Mouse (Mus musculus) lung, adult 10 weeks (tissue): ENCODE data around the gene Higd1b. TPM values are rescaled to one million over a fixed set of nuclear protein-coding genes. Genes with fewer than 3 reads are reported as not detected.

Source experiments
- polyA plus RNA-seq: library from polyadenylated mRNA; stranded (reverse); fragments of 350-450 nt; fragmentation: Illumina TruSeq; extraction: RNeasy Lipid Tissue Mini Kit (QIAGEN cat#74804); gene quantifications from one replicate; pipeline ENCODE4 v1.2.3, GENCODE M21; 2014; ENCODE audit warnings: low read depth, low replicate concordance; ENCODE audit not compliant: insufficient read depth

Gene Higd1b
- 81.5 TPM for polyA plus RNA-seq

DNA sequence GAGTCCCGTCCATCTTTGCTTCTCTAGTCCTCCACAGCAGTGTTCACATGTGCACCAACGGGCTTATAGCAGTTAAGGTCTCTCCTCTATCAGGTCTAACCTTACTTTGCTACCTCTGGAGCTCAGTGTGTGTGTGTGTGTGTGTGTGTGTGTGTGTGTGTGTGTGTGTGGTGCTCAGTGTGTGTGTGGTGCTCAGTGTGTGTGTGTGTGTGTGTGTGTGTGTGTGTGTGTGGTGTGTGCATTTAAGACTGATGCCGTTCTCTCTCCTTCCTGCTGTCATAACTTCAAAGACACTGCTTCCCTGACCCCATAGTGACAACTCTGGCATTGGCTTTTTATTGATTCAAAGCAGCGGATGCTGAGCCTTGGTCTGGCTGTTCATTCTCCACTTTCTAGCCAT lies at the start of gene Higd1b:
Gene Higd1b (plus strand): TSS at position 301 of the 400 bp plus-strand sequence.

DNA sequence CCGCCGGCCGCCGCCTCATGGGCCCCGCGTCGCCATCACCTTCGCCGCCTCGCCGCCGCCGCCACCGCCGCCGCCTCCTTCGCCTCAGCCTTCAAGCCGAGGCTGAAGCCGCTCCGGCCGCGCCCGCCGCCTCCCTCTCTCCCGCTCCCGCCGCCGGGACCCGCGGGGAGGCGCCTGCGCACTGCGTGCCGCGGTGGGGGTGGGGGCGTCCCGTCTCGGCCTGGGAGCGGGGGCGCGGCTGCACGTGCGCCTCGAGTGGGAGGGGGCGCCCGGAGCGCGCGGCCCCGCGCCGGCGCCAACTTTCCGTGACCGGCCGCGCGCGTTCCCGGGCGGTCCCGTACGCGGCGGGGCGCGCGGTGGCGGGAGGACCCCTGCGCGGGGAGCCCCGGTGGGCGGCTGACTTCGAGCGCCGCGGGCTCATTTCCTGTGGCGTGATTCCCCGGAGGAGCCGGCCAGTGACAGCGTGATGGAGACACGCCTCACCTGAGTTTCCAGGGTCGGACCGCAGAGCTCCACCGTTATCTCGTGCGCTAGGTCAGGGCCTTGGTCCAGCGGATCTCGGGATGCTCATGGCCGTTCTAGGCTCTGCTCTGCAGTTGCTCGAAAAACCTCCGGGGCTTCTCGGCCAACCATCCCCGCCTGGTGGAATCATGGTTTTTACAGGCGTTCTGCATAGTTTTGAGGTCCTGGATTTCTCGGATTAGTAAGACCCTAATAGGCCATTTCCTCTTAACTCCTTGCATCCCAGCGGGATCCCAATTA lies 16.4 kb upstream of the Higd1b start, which contains the start of gene Gjc1:
Gene Gjc1 (minus strand): TSS at position 680 of the 762 bp plus-strand sequence.

DNA sequence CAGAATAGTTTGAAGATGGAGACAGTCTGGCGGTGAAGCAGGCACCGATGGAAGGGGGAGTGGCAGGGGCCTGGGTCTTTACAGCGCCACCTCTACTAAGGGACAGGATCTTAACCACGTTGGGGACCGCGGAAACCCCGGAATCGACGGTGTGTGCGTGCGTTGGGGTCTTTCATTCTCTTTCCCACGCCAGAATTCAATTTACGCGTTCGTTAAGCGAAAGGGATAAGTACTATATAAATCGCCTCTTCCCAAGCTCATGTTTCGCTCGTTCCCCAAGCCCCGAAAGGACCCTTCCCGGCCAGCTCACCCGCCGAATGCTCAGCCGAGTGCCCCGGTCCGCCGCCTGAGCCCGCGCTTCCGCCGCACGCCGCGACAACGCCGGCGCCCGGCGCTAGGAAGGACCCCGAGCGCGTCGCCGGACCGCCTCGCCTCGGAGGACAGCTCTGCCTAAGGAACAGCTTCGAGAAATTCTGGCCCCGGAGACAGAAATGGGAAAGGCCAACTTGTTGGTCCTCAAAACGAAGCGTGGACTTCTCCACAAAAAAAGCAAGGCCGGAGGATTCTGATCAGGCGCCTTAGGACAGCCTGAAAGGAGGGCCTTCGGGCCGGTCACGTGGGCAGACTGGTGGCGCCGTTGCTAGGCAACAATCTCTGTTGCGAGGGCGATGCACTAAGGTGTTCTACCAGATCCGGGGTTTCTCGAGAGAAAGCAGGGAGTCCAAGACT lies 45.1 kb downstream of the Higd1b start, which contains the start of the genes Eftud2 and Ccdc103:
Gene Eftud2 (minus strand): TSS at position 401 of the 729 bp plus-strand sequence.
Gene Ccdc103 (plus strand): TSS at position 620 of the 729 bp plus-strand sequence.

DNA sequence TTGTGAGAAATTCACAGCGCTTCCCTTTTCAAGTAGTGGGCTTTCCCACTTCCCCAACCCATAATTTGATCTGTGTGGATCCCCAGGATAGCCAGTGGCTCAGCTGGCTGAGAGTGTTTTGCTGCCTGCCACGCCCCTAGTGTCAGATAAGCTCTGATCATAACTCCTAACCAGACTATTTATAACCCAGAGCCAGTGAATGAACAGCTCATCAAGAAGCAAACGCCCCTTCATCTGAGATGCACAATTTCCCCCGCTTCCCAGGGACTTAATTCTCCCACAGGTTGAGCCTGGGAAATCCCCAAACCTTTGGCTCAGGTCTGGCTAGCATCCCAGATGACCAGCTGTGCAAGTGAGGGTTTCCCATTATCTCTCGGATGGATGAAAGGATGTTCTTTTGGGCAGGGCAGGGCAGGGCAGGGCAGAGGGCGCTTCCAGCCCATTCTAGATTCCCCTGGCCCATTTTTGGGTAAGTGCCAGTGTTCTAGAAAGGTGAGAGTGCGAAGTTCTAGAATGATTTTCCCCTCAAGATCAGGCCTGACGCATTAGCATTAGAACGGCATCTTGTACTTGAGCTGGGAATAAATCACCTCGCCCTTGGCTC lies 49.1 kb downstream of the Higd1b start, which contains the start of gene Fam187a:
Gene Fam187a (plus strand): TSS at position 554 of the 604 bp plus-strand sequence.

Other genes with a start within 250 kb of the Higd1b start
- gene Fzd2, start 231.5 kb upstream of the Higd1b start, polyA plus RNA-seq = 8.9 TPM
- gene Meioc, start 172.1 kb upstream of the Higd1b start, polyA plus RNA-seq = not detected
- 14.4 TPM for gene Ccdc43, start 138.1 kb upstream of the Higd1b start, polyA plus RNA-seq
- gene Adam11, start 74.4 kb upstream of the Higd1b start, polyA plus RNA-seq = 0.74 TPM
- gene Gjc1, start 16.1 kb upstream of the Higd1b start, polyA plus RNA-seq = 14.6 TPM
- gene Eftud2, start 45.1 kb downstream of the Higd1b start, polyA plus RNA-seq = 33.4 TPM
- 2.9 TPM for gene Ccdc103, start 45.4 kb downstream of the Higd1b start, polyA plus RNA-seq
- not detected for gene Fam187a, start 49.3 kb downstream of the Higd1b start, polyA plus RNA-seq
- 0.09 TPM for gene Gfap, start 65.1 kb downstream of the Higd1b start, polyA plus RNA-seq
- not detected for gene Kif18b, start 89.3 kb downstream of the Higd1b start, polyA plus RNA-seq
- 0.15 TPM for gene C1ql1, start 110.8 kb downstream of the Higd1b start, polyA plus RNA-seq
- gene Nmt1, start 192.3 kb downstream of the Higd1b start, polyA plus RNA-seq = 28.8 TPM
- 19.7 TPM for gene Dcakd, start 192.5 kb downstream of the Higd1b start, polyA plus RNA-seq